Mouse (Mus musculus) kidney, adult 11 months (tissue): Measurements from ENCODE around the gene Treml1.
A peak's percentile ranks its signal among the peaks of the same experiment; 100 is the strongest.

Source experiments
- DNase-seq: peaks from one replicate; pipeline ENCODE4 v3.0.0; 2022

Treml1 gene

GRCm38 (mm10) chr17:48410299-48410785 is 50.6 kb downstream of the Treml1 start:
- DNase-seq = no peak

GRCm38 (mm10) chr17:48411241-48411640 is 51.5 kb downstream of the Treml1 start:
- no peak for DNase-seq

GRCm38 (mm10) chr17:48416011-48416410 is 56.3 kb downstream of the Treml1 start:
- peak; percentile 31 for DNase-seq
